Mouse (Mus musculus) thymus, postnatal 36 days (tissue): Measurements from ENCODE around the gene Cd177.
"Not testable (repeated sequence)": the region's sequence is repeated elsewhere in the genome, so short reads cannot be mapped to it uniquely, and the experiment has no call there.

ENCODE experiments used
- DNase-seq, 2 experiments: peaks; one replicate each; pipeline ENCODE4 v3.0.0; 2022; ENCODE audit warnings: mixed read lengths in 2 of 2

Gene Cd177

GRCm38 (mm10) chr7:24760211-24760610, at the start of gene Cd177:
Gene Cd177, minus strand, starts transcription at chr7:24760311.
- DNase-seq: no peak

- no peak for DNase-seq
Observed at GRCm38 (mm10) chr7:24809041-24809440, 48.9 kb upstream of the Cd177 start.

DNA sequence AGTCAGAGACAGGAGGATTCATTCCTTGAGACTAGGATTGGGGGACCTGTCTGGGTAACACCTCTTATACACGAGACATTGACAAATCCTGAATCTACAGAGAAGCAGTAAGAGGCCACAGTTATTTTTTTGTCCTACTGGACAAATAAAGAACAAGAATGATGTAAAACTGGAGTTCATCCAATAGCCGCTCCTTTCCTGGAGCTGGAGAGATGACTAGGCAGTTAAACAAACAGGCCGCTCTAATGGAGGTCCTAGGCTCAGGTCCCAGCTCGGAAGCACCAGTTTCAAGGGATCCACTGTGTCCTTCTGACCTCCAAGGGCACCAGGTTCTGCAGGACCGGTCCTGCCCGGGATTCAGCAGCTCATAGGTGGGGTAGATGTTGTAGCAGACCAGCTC, 44.7 kb upstream of the Cd177 start:
- no peak for DNase-seq

DNA sequence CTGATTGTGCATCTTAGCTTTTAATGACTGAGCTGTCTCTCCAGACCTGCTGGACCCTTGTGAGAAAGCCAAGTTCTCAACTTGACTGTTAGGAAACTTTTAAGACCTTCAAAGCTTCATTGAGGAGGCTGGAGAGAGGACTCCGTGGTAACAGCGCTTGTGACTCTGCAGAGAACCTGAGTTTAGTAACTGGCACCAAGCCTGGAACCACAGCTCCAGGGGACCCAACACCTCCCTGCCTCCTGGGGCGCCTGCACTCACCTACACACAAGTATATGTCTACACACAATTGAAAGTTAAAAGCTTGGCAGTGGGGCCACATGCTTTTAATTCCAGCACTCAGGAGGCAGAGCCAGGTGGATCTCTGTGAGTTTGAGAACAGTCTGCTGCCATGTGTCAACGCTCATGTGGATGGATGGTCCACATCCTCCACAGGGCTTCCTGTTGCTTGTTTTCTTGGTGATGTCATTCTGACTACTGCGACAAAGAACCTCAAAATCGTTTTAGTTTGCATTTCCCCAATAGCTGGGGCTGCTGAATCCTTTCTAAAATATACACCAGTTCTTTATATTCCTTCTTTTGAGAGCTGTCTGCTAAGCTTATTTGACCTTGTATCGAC, 42.1 kb upstream of the Cd177 start:
- DNase-seq: no peak

DNA sequence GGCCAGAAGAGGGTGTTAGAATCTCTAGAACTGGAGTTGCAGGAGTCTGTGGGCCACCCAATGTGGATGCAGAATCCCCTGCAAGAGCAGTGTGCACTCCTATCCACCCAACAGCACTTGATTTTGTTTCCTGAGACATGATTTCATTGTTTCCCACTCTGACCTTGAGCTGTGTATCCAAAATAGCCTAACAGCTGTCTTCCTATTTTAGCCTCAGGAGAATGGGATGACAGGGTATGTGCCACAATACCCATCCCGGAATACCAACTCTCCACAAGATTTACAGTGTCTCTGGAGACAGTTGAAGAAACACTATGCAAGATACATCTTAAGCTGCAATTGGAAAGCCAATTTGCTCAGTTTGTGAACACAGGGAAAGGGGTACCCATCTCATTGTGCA, 37.8 kb upstream of the Cd177 start:
- DNase-seq: no peak

DNA sequence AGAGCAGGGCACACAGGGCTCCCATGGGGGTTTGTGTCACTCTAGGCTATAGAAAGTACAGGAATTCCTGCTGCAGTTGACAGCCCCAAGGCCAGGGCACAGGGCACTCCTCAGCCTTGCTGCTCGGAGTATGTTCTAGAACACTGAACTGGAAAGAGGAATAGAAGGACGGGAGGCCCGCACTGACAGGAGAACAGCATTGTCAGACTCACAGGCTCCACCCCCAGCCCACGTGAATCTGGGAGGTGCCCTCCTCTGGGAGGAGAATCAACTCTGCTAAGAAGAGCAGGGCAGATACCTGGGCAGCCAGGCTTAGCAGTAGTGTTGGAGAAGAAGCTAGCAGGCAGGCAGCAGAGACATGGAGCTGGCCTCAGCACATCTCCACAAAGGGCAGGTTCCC, 16.8 kb upstream of the Cd177 start, which contains the start of gene Ceacam10:
Ceacam10 (plus strand) TSS at position 289 of the 400 bp plus-strand sequence.
- not testable (repeated sequence) for DNase-seq

DNA sequence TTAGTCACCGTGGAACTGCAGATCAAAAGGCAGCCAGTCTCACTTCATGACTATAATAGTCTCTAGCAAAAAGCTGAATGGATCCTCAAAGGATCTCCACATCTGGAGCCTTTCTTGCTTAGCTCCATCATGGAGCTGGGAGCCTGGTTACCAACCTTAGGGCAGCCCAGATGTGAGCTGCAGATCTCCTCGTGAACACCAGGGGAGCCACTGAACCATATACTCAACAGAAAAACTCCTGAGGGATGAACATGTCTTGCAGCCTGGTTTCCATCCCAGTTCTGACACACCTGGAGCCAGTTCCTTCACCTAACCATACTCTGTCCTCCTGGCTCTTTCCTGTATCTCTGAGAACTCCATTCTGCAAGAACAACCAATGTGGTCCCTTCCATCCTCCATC, 16.0 kb upstream of the Cd177 start:
- DNase-seq: no peak

DNA sequence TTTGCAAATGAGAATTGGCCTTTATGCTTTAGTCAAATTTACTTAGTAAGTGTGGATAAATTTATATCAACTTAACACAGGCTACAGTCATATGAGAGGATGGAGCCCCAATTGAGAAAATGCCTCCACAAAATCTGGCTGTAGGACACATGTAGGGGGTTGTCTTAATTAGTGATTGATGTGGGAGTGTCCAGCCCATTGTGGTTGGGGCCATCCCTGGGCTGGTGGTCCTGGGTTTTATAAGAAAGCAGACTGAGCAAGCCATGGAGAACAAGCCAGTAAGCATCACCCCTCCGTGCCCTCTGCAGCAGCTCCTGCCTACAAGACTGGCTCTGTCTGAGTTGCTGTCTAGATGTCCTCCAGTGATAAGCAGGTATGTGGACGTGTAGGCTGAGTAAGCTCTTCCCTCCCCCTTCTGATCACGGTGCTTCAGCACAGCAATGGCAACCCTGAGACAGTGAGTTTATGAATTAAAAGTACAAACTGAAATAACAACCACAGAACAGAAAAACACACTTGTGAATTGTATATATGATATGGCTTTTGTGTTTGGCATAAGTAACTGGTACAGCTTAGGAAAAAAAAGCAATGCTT, 13.9 kb upstream of the Cd177 start:
- no peak for DNase-seq

DNA sequence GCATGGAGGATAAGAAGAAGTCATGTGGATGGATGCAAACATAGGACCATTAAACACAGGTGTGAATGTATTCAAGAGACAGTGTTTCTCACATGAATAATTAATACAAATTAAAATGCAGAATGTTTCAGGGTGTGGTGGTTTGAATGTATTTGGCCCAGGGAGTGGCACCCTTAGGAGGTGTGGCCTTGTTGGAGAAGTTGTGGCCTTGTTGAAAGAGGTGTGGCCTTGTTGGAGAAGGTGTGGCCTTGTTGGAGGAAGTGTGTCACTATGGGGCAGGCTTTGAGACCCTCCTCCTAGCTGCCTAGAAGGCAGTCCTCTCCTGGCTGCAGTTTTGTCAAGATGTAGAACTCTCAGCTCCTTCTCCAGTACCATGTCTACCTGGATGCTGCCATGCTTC, 11.2 kb upstream of the Cd177 start:
- no peak for DNase-seq

GRCm38 (mm10) chr7:24762574-24762973, 2.5 kb upstream of the Cd177 start:
- no peak for DNase-seq

GRCm38 (mm10) chr7:24761161-24761560, 1.1 kb upstream of the Cd177 start:
- no peak for DNase-seq

DNA sequence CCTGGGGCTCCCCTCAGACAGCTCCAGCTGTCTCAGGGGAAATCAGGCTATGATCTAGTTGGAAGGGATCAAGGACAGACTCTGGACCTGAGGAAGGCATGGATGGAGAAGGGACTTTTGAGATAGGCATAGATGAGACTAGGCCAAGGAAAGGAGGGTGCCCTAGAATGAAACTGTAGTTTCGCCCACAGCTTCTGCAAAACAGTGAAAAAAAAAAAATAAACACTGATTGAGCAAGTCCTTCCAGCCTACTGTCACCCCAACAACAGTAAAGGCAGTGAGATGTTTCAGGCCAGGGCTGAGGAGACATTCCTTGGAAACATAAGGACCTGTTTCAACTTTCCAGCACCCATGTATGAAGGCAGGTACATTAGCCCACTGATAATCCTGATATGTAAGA, 1.6 kb downstream of the Cd177 start:
- no peak for DNase-seq

GRCm38 (mm10) chr7:24753476-24753875, 6.6 kb downstream of the Cd177 start:
- DNase-seq: no peak

DNA sequence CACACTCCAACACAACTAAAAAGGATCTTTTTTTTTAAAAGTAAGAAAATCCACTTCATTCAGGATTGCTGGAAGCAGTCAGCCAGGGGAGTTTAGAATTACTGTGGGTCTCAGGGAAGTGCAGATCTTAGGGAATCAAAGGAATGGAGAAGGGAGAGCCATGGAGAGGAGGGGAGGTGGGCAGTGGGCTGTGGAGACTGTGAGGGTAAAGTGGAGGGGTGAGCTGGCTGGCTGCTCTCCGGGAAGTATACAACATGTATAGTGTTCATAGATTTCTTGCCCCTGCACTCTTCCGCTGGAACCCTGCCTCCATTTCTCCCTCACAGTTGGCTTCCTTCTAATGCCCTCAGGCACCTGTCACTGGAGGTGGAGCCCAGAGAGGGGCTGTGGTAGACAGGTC, 8.5 kb downstream of the Cd177 start:
- no peak for DNase-seq

DNA sequence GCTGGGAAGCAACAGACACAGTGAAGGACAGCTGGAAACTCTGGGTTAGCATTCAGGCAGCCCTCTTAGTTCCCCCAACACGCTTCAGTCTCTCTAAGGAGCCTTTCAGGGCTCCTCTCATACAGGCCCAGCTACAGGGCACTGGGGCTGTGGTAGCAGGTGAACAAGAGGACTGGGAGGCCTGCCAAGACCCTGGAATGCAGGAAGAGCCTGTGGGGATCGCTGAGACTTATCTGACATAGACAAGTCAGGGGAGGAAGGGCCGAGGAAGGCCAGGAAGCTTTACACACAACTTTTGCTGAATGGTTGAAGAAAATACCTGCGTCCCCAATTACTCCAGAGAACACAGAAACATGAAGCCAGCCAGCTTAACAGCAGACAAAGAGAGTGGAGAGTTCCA, 9.4 kb downstream of the Cd177 start:
- DNase-seq: no peak

- DNase-seq: peak; percentile 4 to 25
Observed at GRCm38 (mm10) chr7:24735970-24736670, 24.0 kb downstream of the Cd177 start.

DNA sequence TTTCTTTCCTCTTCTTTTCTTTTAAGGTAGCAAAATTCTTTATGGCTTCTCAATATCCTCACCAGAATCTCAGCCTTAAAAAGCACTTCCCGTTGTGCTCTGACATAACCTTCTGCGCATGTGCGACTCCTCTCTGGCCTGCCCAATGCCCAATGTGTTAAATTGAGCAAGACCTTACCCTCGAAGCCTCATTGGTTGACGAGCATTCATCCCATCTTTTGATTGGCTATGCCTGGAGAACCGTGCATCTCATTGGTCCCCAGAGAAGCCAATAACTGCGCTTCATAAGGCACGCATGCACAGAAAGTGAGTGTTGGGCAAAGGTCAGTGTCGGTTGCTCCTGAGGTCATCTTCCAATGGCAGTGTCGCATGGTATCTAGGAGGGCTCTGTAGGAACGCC, 33.3 kb downstream of the Cd177 start, which contains the start of gene Gm4763:
Gm4763 (minus strand) TSS at position 101 of the 400 bp plus-strand sequence.
- not testable (repeated sequence) for DNase-seq

- DNase-seq: no peak
Observed at GRCm38 (mm10) chr7:24715039-24715438, 45.1 kb downstream of the Cd177 start.

DNA sequence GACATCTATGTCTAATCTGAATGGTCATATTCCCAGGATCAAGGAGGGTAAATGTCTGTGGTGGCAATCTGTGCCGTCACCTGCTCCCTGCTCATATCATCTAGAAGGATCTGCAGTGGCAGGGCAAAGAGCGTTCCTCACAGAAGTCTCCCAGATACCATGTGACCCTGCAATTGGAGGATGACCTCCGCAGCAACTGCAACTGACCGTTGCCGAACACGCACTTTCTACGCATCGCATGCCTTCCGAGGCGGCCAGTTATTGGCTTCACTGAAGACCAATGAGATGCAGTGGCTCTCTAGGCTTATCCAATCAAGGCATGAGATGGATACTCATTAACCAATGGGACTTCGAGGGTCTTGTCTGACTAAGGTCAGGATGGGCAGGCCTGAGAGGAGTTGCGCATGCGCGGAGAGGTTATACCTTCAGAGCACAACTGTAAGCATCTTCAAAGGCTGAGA, 51.2 kb downstream of the Cd177 start, which contains the start of gene BC049730:
BC049730 (plus strand) TSS at position 411 of the 461 bp plus-strand sequence.
- DNase-seq: no peak

GRCm38 (mm10) chr7:24702841-24703240, 57.3 kb downstream of the Cd177 start:
- not testable (repeated sequence) for DNase-seq

GRCm38 (mm10) chr7:24697891-24698290, 62.2 kb downstream of the Cd177 start:
- not testable (repeated sequence) for DNase-seq
